In the genomic region with DNA sequence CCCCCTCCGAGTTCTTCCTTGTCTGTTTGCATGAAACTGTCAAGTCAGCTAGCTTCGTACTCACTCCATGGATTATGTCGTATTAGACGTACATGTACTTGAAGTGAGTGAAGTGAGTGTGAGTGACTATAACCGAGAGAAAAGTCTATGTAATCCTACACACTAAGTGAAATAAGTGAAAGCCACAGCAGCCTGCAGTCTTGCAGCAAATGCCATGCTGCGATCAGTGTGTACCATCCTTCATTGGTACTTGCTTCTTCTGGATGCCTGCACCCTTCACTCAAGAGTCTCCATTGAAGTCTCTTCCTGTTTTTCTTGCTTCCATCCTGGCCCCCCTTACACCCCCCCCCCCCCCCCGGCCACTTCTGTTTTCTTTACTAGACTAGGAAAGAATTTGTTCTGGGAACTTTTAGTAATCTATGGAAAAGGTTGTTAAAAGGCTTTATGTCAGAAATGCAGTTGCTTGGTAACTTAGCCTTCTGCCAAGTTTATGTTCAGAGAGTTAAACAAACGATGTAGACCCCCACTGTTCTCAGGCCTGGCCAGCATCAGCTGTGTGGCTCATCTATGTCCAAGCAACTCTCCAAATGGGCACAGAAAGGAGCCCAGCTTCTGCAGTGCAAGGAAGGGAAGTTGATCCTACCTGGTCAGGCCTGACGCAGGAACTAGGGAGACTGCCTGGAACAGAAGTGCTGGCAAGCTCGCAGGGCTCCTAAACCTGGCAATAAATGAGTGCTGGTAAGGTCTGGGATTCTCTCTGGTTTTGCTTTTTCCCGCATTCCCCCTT, we compare ENCODE assay signal across 10 mouse cellular contexts.
DNase-seq lines count a peak whose midpoint lies in the region; ATAC-seq lines count a peak whose summit lies in the region.
"Had no signal": no experiment of that assay in that cellular context is flagged by ENCODE, and none has a peak within 500 bp of the region (broad histone marks: within the 10 kb centered on the region; RNA-seq: fewer than 3 reads in every experiment).

No protein-coding gene starts in this region.

- no peaks in the 10 kb centered on the region for H3K36me3 ChIP-seq in forebrain, embryonic 14.5 days (ENCODE audit: control insufficient read depth, insufficient read depth, low read length)
- H3K36me3 ChIP-seq in liver, embryonic 12.5 days = no peaks in the 10 kb centered on the region

- 39% methylated on average over 10 of the region's 11 CpGs for WGBS in forebrain, embryonic 14.5 days
- WGBS in liver, embryonic 12.5 days (ENCODE audit: insufficient replicate concordance) = 54% methylated on average over 10 of the region's 11 CpGs

- H3K27me3 ChIP-seq in forebrain, embryonic 14.5 days (replicated peaks; ENCODE audit: control insufficient read depth, insufficient read depth, low read length) = no peaks in the 10 kb centered on the region
- H3K27me3 ChIP-seq in liver, embryonic 12.5 days (replicated peaks) = no peaks in the 10 kb centered on the region

- no peak overlapping the region for H3K9ac ChIP-seq in forebrain, embryonic 14.5 days (ENCODE audit: low read length)
- no peak overlapping the region for H3K9ac ChIP-seq in liver, embryonic 12.5 days

- no peak for ATAC-seq in forebrain, embryonic 14.5 days
- 0 out of 2 replicates have a peak, but pooled peaks have one; percentile 17 for ATAC-seq in megakaryocyte progenitor cell, adult 5-6 weeks (replicated peaks; ENCODE audit: poor library complexity)
- ATAC-seq in liver, embryonic 12.5 days = no peak
- ATAC-seq in monocyte, adult 5-6 weeks (replicated peaks; ENCODE audit: insufficient number of reproducible peaks, low FRiP score, low TSS enrichment, poor library complexity, severe bottlenecking) = no peak

- H3K4me3 ChIP-seq in forebrain, embryonic 14.5 days (ENCODE audit: low read depth, low read length) = no peak overlapping the region
- no peak overlapping the region for H3K4me3 ChIP-seq in liver, embryonic 12.5 days

- peaks cover 33% of the 10 kb centered on the region for H3K4me1 ChIP-seq in forebrain, embryonic 14.5 days (ENCODE audit: control insufficient read depth, insufficient read depth, low read length)
- no peaks in the 10 kb centered on the region for H3K4me1 ChIP-seq in liver, embryonic 12.5 days

- DNase-seq in heart, adult 11 months = peak; percentile 72
- no peak for DNase-seq in heart, postnatal 36 days
- DNase-seq in NIH3T3 (ENCODE audit: low read depth) = peak; percentile 16
- peak; percentile 59 for DNase-seq in forebrain, embryonic 14.5 days (ENCODE audit: low spot score)
- DNase-seq in thymus, postnatal 0 days (ENCODE audit: low spot score) = no peak
- DNase-seq: layer of hippocampus, postnatal 36 days; lung, postnatal 36 days had no signal

- intact Hi-C loops in heart, postnatal 36 days (cut with DNase I) = no loop called here

- peak overlapping the region; percentile 12; the same call in 1 of the 2 replicates for H3K4me2 ChIP-seq in forebrain, embryonic 14.5 days (ENCODE audit: low read length)
- H3K4me2 ChIP-seq in liver, embryonic 12.5 days = no peak overlapping the region

- peak overlapping the region; percentile 10; the same call in 1 of the 2 replicates for H3K27ac ChIP-seq in forebrain, embryonic 14.5 days (ENCODE audit: low read depth, low read length)
- H3K27ac ChIP-seq in liver, embryonic 12.5 days = no peak overlapping the region

- no peaks in the 10 kb centered on the region for H3K9me3 ChIP-seq in forebrain, embryonic 14.5 days (replicated peaks; ENCODE audit: control insufficient read depth, low read length)
- H3K9me3 ChIP-seq in liver, embryonic 12.5 days (replicated peaks) = no peaks in the 10 kb centered on the region

Comparison
In these comparisons a context has a peak if more than half of its experiments do, and no peak if none do; other contexts are left out.
1. DNase-seq: peak in heart, adult 11 months (single experiment), NIH3T3 (single experiment) and forebrain, embryonic 14.5 days (single experiment); none in heart, postnatal 36 days (0 of 2) and thymus, postnatal 0 days (single experiment).